Mouse (Mus musculus): ENCODE measurements around the gene Mphosph6. TPM values are rescaled to one million over a fixed set of nuclear protein-coding genes. Genes with fewer than 3 reads are reported as not detected.

Mphosph6 gene
- polyA plus RNA-seq, 1 experiment from 2014 or later, result 32.2 TPM

- H3K4me3 ChIP-seq (ENCODE audit: low read depth, low read length), result no peak overlapping the region
- no peaks in the 10 kb centered on the region for H3K36me3 ChIP-seq (ENCODE audit: insufficient read depth, low read length)
- 52% methylated on average over 4 of the region's 4 CpGs for WGBS
- H3K9ac ChIP-seq (replicated peaks; ENCODE audit: low read depth), result no peak overlapping the region
- ATAC-seq, result no peak
- H3K27ac ChIP-seq (ENCODE audit: low read length), result no peak overlapping the region
- no peaks in the 10 kb centered on the region for H3K4me1 ChIP-seq (ENCODE audit: insufficient read depth, low read depth, low read length)
- no peak for TF ChIP-seq EP300 (IDR thresholded peaks at IDR 0.05)
- no peak overlapping the region for H3K4me2 ChIP-seq (replicated peaks; ENCODE audit: low read depth, low read length)
- no peaks in the 10 kb centered on the region for H3K27me3 ChIP-seq (replicated peaks; ENCODE audit: insufficient read depth, low read length)
- H3K9me3 ChIP-seq (ENCODE audit: low read length), result no peaks in the 10 kb centered on the region
- no peak for DNase-seq (ENCODE audit: low spot score)
Measured at GRCm38 (mm10) chr8:117764625-117765024, 37.1 kb downstream of the Mphosph6 start.

GRCm38 (mm10) chr8:117762776-117763175 lies 39.0 kb downstream of the Mphosph6 start:
- no peak for DNase-seq (ENCODE audit: low spot score)
- 80% methylated on average over 6 of the region's 6 CpGs for WGBS
- TF ChIP-seq CTCF (IDR thresholded peaks at IDR 0.05) (no peak), EP300 (IDR thresholded peaks at IDR 0.05) (no peak)
- Histone ChIP-seq H3K27ac (ENCODE audit: low read length) (no peak overlapping the region), H3K9ac (replicated peaks; ENCODE audit: low read depth) (no peak overlapping the region), H3K9me3 (ENCODE audit: low read length) (no peaks in the 10 kb centered on the region), H3K4me2 (replicated peaks; ENCODE audit: low read depth, low read length) (no peak overlapping the region), H3K4me3 (ENCODE audit: low read depth, low read length) (no peak overlapping the region), H3K36me3 (ENCODE audit: insufficient read depth, low read length) (no peaks in the 10 kb centered on the region), H3K27me3 (replicated peaks; ENCODE audit: insufficient read depth, low read length) (no peaks in the 10 kb centered on the region), H3K4me1 (ENCODE audit: insufficient read depth, low read depth, low read length) (no peaks in the 10 kb centered on the region)
- no peak for ATAC-seq

GRCm38 (mm10) chr8:117757900-117758299 lies 43.8 kb downstream of the Mphosph6 start:
- DNase-seq (ENCODE audit: low spot score) (no peak), ATAC-seq (no peak)
- Histone ChIP-seq H3K36me3 (ENCODE audit: insufficient read depth, low read length) (no peaks in the 10 kb centered on the region), H3K9ac (replicated peaks; ENCODE audit: low read depth) (no peak overlapping the region), H3K27ac (ENCODE audit: low read length) (no peak overlapping the region), H3K4me1 (ENCODE audit: insufficient read depth, low read depth, low read length) (no peaks in the 10 kb centered on the region), H3K27me3 (replicated peaks; ENCODE audit: insufficient read depth, low read length) (no peaks in the 10 kb centered on the region), H3K4me3 (ENCODE audit: low read depth, low read length) (no peak overlapping the region), H3K9me3 (ENCODE audit: low read length) (no peaks in the 10 kb centered on the region), H3K4me2 (replicated peaks; ENCODE audit: low read depth, low read length) (no peak overlapping the region)
- TF ChIP-seq CTCF (IDR thresholded peaks at IDR 0.05) (no peak), EP300 (IDR thresholded peaks at IDR 0.05) (no peak)
- WGBS, result 72% methylated on average over 11 of the region's 11 CpGs

- 62% methylated on average over 2 of the region's 2 CpGs for WGBS
- Histone ChIP-seq H3K36me3 (ENCODE audit: insufficient read depth, low read length) (no peaks in the 10 kb centered on the region), H3K9ac (replicated peaks; ENCODE audit: low read depth) (no peak overlapping the region), H3K9me3 (ENCODE audit: low read length) (no peaks in the 10 kb centered on the region), H3K27ac (ENCODE audit: low read length) (no peak overlapping the region), H3K4me1 (ENCODE audit: insufficient read depth, low read depth, low read length) (no peaks in the 10 kb centered on the region), H3K4me3 (ENCODE audit: low read depth, low read length) (no peak overlapping the region), H3K27me3 (replicated peaks; ENCODE audit: insufficient read depth, low read length) (no peaks in the 10 kb centered on the region), H3K4me2 (replicated peaks; ENCODE audit: low read depth, low read length) (no peak overlapping the region)
- TF ChIP-seq CTCF (IDR thresholded peaks at IDR 0.05), result no peak
- no peak for TF ChIP-seq EP300 (IDR thresholded peaks at IDR 0.05)
- no peak for ATAC-seq
- no peak for DNase-seq (ENCODE audit: low spot score)
Measured at GRCm38 (mm10) chr8:117749436-117749835, 52.3 kb downstream of the Mphosph6 start.

- H3K9me3 ChIP-seq (ENCODE audit: low read length), result no peaks in the 10 kb centered on the region
- DNase-seq (ENCODE audit: low spot score) (no peak), ATAC-seq (no peak)
- H3K4me1 ChIP-seq (ENCODE audit: insufficient read depth, low read depth, low read length), result no peaks in the 10 kb centered on the region
- H3K4me2 ChIP-seq (replicated peaks; ENCODE audit: low read depth, low read length), result no peak overlapping the region
- no peaks in the 10 kb centered on the region for H3K27me3 ChIP-seq (replicated peaks; ENCODE audit: insufficient read depth, low read length)
- no peak overlapping the region for H3K27ac ChIP-seq (ENCODE audit: low read length)
- TF ChIP-seq CTCF (IDR thresholded peaks at IDR 0.05) (no peak), EP300 (IDR thresholded peaks at IDR 0.05) (no peak)
- no peaks in the 10 kb centered on the region for H3K36me3 ChIP-seq (ENCODE audit: insufficient read depth, low read length)
- no peak overlapping the region for H3K4me3 ChIP-seq (ENCODE audit: low read depth, low read length)
- H3K9ac ChIP-seq (replicated peaks; ENCODE audit: low read depth), result no peak overlapping the region
- 61% methylated on average over 8 of the region's 9 CpGs for WGBS
Measured at GRCm38 (mm10) chr8:117747886-117748730, 53.6 kb downstream of the Mphosph6 start.

- DNase-seq (ENCODE audit: low spot score) (no peak), ATAC-seq (no peak)
- Histone ChIP-seq H3K27me3 (replicated peaks; ENCODE audit: insufficient read depth, low read length) (no peaks in the 10 kb centered on the region), H3K4me3 (ENCODE audit: low read depth, low read length) (no peak overlapping the region), H3K36me3 (ENCODE audit: insufficient read depth, low read length) (no peaks in the 10 kb centered on the region), H3K27ac (ENCODE audit: low read length) (no peak overlapping the region), H3K9me3 (ENCODE audit: low read length) (no peaks in the 10 kb centered on the region), H3K4me1 (ENCODE audit: insufficient read depth, low read depth, low read length) (no peaks in the 10 kb centered on the region), H3K9ac (replicated peaks; ENCODE audit: low read depth) (no peak overlapping the region), H3K4me2 (replicated peaks; ENCODE audit: low read depth, low read length) (no peak overlapping the region)
- no peak for TF ChIP-seq CTCF (IDR thresholded peaks at IDR 0.05)
- no peak for TF ChIP-seq EP300 (IDR thresholded peaks at IDR 0.05)
- 26% methylated on average over 2 of the region's 2 CpGs for WGBS
Measured at GRCm38 (mm10) chr8:117747428-117747827, 54.3 kb downstream of the Mphosph6 start.
